Mouse (Mus musculus) heart, postnatal 14 days (tissue): ENCODE results near the gene Zfp385c. TPM values are rescaled to one million over a fixed set of nuclear protein-coding genes. Genes with fewer than 3 reads are reported as not detected.

Experiments used
- DNase-seq, 2 experiments: peaks; one replicate each; pipeline ENCODE4 v3.0.0; 2021 to 2022
- intact Hi-C: fragments of 180-260 bp; cut with DNase I; formaldehyde crosslinking; loops from one replicate; pipeline ENCODE4 v1.15.1; 2025
- long read RNA-seq, 2 experiments: library from polyadenylated mRNA; stranded (forward); transcript quantifications; one replicate each; pipeline ENCODE4 v2.0.0; 2021
- total RNA-seq, 2 experiments: library from RNA; stranded (reverse); gene quantifications; 2 replicates each; pipeline ENCODE4 v1.2.3; 2021

Zfp385c gene
- total RNA-seq: under 1 TPM; 0.10 to 0.29 TPM
- long read RNA-seq, experiment 1, partial matches to known transcripts: 0 of 1 reads
- long read RNA-seq, experiment 1, other reads (novel, unspliced or antisense): 1 of 1 reads
- long read RNA-seq, experiment 2: 0 reads

DNA sequence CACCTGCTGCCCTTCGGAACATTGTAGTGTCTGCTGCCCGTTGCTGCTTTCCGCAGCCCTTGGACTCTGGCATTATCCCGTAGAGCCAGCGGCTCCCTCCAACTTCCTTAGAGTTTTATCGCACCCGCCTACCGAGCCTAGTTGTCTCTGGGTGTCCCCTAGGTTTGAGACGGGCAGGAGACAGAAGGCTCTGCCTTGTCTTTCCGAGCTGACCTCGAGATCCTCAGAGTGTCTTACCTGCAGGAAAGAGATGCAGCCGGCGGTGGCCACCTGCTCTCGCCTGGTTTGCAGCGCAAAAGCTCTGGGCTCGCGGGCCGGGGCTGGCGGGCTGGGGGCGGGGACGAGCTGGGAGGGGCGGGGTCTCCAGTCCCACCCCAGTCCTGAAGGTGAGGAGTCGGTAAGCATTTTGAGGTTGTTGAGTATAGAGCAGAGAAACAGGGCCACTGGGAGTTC is at the start of gene Zfp385c:
TSS of gene Zfp385c (minus strand) at position 292 of the 453 bp plus-strand sequence.
- no peak for DNase-seq
- intact Hi-C loops: no loop called here

DNA sequence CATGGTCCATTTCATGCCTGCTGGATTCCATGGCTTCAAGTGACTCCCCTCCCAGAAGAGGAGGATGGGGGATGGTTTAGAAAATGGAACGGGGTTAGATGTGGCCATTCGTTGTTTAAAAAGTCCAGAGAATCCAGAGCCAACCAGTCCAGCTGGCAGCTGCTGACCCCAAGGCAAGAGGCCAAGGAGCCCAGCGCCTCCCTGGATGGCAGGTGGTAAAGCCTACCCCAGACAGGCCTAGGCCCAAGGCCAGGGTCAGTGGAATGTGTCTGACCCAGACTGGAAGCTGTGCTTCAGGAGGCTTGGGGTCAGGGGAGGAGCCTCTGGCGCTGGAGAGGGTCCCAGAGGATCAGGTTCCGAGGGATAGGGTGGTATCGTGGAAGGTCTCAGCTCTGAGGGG is 49.1 kb upstream of the Zfp385c start:
- DNase-seq: peak; percentile 52 to 73
- intact Hi-C loops: no loop called here

DNA sequence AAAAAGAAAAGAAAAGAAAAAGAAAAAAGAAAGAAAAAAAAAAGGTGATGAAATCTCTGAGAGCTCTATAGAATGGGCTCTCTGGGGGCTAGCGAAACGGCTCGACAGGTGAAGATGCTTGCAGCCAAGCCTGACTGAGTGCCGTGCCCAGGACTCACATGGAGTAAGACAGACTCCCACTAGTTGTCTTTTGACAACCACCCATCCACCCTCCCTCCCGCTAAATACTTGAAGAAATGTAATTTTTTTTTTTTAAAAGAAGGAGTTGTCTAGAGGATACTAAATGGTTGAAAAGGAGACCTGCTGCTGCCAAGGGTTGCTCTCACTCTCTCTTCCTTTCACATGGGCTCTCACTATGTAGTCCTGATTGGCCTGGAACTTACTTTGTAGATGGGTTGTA is 46.5 kb upstream of the Zfp385c start:
- intact Hi-C loops: no loop called here
- DNase-seq: no peak

DNA sequence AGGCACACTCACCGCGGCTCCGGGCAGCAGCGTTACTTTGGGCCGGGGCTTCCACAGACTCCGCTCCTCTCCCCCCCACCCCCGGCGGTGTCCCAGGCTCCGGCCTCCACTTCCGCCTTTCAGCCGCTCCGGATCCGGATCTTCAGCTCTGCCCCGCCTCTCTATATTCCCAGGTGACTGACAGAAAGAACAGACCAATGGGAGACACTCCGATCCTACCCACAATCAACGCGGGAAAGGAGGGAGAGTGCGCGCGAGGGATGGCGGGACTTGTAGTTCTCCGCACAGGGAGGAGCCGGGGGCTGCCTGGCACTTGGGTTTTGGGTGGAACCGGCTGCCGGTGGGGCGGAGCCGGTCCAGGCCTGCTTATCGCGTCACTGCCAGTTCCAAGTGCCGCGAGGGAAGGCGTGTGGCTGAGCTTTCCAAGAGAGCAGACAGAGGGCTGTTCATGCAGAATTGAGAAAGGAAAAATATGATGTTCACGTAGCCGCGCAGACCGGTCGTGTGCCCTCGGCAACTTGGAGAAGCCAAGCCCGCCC is 45.9 kb upstream of the Zfp385c start, which contains the start of gene Rab5c:
TSS of gene Rab5c (minus strand) at position 150 of the 539 bp plus-strand sequence.
- intact Hi-C loops: no loop called here

DNA sequence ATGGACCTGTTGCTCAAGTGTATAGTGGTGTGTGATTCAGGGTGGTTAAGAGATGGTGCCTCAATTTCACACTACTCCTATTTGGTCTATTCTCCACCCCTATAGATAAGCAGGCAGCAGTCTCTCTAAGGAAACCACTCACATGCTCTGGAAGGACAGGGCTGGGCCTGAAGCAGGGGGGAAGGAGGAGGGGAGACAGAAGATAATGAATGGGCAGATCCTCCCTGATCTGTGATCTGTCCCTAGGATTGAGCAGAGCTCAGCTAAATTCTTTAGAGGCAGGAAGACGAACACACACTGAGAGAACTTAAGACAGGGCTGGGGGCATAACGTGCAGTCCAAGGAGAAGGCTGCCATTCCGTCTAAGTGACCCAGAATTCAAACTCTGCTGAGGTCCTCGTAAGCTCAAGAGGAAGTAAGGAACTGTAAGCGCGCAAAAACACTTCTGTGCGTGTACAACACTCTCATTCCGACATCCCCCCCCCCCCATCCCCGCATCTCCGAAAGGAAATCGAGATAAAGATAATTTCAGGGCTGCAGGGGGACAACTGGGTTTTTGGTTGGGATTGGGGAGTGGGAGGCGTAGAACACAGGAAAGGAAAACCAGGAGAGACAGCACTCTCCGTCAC is 45.0 kb upstream of the Zfp385c start:
- intact Hi-C loops: no loop called here

More for the DNA sequence above, 45.9 kb upstream of the Zfp385c start, which contains the start of gene Rab5c:
- DNase-seq: peak; percentile 97 to 98

DNA sequence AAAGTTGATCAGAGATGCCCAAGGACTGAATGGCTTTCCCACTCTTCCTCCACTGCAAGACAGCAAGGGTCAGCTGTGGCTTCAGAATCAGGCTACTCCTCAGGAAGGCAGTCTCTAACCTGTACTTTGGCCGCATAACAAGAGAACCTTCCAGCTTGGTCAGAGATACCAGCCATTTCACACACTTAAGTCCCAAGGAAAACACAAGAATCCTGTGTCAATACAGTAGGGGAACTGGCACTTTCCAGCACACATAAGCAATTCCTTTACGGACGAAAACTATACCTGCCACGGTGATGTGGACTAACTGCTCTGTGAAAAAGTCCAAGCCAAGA is 44.5 kb upstream of the Zfp385c start:
- intact Hi-C loops: no loop called here
- DNase-seq: no peak

More for the DNA sequence above, 45.0 kb upstream of the Zfp385c start:
- no peak for DNase-seq

DNA sequence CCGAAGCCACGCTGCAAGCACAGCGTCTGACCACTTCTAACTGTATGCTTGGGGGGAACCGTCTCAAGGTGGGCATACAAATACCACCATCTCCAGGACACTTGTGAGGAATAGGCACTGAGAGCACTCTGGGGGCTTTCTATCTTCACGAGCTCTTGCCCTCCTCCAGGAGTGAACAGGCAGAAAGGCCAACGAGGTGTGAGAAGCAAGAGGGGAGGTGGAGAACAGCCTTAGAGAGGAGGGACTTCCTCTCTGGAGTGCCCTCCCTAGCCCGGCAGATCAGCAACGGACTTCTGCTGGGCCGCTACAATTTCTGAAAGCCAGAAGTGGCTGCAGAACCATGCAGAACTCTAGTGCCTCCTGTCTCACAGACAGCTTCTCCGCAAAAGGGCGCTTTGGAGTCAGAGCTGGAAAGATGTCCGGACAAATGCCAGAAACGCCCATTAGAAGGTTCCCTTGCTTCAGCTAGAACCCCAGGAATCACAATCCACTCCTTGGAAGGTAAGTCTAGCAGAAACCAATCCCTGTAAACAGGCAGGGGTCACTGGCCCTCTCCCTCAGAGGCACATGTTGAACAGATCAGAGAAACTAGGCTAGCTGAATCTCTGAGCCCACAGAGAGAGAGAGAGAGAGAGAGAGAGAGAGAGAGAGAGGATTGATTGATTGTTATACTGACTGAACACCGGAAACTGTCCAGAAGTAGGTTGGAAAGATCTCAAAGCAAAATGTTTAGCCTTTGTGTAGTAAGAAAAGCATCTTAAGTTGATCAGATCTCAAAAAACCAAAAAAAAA is 43.9 kb upstream of the Zfp385c start:
- intact Hi-C loops: no loop called here
- DNase-seq: no peak

DNA sequence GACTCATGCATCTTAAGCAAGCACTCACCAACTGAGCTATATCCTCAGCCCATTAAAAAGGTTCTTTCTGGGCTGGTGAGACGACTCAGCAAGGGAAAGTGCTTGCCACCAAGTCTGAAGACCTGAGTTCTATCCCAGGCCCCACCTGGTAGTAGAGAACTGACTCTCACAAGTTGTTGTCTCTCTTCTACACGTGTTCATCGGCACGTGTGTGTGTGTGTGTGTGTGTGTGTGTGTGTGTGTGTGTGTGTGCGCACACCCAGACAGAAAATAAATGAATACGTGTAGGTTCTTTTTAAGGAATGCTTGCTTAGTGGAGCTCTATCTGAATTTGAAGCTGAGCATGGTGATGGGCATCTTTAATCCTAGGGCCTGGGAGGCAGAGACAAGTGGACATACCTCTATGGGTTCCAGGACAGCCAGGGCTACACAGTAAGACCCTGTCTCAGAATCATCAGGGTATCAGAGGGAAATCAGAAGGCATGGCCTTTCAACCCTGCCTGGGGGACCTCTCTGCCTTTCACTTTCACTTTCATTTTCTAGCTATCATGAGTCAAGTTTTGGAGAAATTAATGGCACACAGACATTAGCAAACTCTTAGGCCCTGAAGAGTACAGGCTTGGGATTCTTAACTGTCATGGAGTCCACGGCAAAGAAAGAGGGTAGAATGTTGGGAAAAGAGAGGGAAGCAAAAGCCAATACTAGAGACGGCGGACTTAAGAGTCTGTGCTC is 43.0 kb upstream of the Zfp385c start:
- intact Hi-C loops: no loop called here
- no peak for DNase-seq

DNA sequence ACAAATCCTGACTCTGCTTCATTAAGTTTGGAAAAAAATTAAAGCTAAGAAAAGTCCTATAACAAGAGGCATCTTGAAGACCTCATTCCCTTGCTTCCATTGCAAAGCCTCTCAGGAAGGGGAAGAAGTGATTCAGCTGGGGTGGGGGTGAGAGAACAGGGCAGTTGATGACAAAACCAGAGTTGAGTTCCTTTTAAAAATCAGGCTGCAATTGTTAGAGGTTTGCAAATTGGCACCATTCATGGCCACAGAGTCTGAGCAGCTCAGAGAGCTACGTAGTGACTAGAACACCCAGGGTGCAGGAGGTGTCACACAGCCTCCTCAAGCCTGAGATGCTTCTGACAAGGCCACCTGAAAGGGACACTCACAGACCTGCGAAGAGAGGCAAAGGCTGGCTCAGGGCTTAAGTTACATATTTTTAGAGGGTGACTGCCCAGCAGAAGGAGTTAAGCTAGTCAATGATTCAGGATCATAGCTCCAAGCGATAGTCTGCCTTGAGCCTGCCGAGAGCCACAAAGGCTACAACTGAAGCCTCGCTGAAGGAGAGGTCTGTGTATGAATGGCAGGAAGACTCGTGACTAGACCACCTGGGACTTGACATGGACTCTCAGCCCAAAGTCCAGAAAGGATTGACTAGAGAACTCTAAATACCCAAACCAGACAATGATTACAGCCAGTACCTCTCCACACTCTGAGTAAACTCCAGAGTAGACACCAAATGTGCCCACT is 38.4 kb upstream of the Zfp385c start:
- intact Hi-C loops: no loop called here
- no peak for DNase-seq

DNA sequence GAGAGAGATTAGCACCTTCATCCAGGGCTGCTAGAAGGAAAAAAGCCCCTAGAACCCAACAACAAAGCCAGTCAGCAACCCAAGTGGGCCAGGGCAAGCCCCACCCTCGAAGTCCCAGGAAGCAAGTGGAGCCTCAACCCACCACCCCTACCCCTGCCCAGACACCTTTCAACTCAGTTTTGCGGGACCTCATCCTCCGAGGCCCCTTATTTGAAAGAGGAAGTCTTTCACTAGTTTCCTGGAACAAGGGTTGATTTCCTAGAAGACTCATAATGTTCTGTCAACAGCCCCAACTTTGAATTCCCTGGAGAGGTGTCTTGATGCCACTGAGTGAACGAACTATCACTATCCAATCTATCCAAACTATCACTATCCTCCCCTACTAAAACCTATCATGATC is 37.7 kb upstream of the Zfp385c start:
- intact Hi-C loops: no loop called here
- no peak for DNase-seq

DNA sequence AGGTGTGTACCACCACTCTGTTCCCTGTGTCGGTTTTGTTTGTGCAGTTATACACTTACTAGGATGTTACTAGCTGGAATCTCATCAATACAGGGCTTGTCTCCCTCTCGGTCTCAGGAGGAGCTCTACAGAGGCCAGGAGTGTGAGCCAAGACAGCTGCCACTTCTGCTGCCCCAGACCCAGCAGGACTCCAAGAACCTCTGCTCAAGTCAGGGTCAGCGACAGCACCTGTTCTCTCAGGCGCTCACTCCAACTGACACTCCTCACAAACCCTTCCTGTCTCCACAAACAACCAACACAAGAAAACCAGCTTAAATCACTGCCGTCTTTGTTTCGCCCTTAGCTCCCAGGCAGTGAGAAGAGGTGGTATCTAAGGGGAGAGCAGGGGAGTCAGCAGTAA is 36.3 kb upstream of the Zfp385c start:
- intact Hi-C loops: no loop called here
- DNase-seq: no peak

DNA sequence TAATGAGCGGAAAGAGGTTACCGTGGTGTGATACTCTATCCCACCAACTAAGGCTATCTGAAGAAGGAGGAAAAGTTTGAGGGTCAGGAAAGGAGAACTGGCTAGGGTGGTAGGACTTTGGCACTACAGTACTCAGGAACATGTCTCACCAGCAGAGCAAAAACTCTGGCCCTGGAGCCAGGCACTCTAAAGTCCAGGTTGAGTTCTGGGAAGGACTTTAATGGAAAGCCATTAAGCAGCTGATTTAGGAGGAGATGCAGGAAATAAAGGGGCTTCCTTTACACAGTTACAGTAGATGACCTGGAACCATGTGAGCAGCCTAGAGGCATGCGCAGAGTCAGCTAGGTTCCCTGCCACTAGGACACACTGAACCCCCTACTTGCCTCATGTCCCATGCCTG is 34.9 kb upstream of the Zfp385c start:
- intact Hi-C loops: no loop called here

DNA sequence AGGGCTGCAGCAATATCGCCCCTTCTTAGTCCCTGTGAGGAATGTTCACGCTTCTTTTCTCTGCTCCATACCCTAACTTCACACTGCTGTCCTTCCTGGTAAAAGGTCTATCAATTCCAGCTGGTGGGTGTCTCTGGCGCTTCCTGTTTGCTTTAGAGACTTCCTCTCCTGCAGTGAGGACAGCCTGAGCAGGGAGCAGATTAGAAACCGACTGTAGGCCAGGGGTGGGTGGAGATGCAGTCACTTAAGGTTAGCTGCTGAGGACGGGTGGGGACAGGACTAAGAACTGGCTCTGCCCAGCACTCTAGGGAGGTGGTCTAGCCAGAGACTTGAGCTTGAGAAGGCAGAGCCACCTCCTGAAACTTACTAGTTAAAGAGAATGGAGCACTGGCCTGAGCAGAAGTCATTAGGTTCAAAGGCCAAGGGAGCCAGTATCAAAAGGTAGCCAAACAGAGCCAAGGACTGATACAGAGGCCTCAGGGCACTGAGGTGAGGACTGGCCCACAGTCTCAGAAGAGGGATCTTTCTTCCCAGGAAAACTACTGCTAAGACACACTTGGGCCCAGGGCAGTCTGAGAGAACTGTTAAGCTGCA is 32.8 kb upstream of the Zfp385c start:
- intact Hi-C loops: no loop called here
- DNase-seq: peak; percentile 38 to 47

More for the DNA sequence above, 34.9 kb upstream of the Zfp385c start:
- no peak for DNase-seq

DNA sequence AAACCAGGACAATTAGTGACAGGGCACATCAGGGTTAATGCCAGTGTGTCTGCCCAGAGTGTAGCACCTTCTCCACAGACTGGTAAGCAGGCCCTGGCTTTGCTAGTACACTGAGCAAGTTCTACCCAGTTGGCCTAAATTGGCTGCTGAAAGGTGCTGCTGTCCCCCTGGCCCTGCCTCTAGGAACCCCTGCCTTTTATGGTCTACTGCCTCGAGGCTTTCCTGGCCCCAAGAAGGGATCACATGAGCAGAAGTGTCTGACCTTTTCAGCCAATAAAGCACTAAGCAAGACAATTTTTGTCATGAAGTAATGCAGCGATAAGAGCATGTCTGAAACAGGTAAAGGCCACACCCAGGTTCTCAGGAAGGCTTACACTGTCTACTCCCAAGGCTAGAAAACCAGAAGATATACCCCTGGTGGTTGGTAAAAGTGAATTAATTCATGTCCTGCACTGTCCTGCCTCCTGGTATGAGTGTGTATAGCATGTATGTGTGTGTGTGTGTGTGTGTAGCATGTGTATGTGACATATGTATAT is 30.3 kb upstream of the Zfp385c start:
- no peak for DNase-seq
- intact Hi-C loops: no loop called here

DNA sequence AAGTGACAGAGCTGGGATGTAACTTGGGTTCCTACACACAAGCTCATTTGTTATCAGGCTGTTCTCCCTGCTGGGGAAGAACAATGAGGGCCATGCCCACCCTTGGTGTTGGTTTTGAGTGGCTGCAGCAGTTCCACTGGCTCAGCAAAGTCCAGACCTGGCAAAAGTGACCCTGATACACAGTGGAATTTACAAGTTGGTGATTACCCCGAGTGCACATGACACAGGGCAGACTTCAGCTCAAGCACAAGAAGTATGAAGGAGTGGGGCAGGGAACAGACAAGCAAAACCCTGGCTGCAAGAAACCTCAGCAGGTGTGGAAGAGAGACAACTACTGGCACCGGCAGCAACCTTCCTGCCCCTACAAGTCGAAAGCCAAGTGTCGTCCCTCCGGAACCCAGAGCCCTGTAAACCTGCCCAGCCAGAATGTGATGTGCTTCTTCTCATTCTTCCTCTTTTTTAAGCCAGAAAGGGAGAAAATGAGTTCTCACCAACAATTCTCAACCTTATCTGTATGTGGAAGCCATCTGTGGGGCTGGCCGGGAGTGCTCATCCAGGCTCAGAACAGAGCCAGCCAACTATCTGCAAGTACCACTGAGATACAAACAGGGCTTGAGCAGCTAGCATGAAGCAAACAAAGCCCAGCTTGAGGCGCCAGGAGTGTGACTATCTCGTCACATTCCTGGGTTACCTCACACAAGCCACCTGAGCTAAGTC is 29.7 kb upstream of the Zfp385c start:
- intact Hi-C loops: no loop called here

DNA sequence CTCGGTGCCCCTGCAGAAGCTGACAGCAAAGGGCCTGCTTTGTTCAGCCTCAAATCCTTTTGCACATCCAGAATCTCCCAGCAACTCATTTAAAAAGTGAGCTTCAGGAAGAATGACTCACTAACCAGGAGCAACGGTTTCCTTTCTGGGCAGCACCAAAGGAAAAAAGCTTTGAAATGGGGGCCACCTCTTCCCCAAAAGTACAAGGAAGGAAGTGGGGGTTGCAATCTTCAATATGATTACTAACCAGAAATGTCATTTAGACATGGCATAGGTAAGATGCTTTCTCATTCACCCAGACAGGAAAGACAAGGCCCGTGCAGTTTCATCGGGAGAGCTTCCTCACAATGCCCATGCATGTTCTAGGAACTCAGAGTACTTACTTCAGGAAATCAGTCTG is 29.0 kb upstream of the Zfp385c start:
- intact Hi-C loops: no loop called here

More for the DNA sequence above, 29.7 kb upstream of the Zfp385c start:
- DNase-seq: no peak

DNA sequence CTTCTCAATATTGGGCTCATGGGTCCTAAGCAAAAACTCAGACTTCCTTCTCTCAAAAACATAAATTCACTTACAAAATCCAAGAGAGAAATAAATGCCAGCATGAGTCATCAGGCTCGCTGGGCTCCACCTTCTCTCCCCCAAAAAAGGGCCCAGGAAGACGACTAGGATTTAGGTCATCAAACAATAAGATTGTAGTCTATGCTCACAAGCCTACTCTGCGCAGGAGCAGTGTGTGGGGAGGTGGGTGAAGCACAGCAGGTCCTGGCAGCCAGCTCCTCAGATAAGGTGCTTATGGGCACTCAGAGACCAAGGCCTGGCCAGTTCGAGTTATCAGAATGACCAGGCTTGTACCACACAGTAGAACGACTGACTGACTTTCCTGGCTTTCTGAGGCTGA is 28.1 kb upstream of the Zfp385c start:
- intact Hi-C loops: no loop called here
- DNase-seq: peak in 1 of 2 experiments; percentile 41

More for the DNA sequence above, 29.0 kb upstream of the Zfp385c start:
- DNase-seq: no peak

DNA sequence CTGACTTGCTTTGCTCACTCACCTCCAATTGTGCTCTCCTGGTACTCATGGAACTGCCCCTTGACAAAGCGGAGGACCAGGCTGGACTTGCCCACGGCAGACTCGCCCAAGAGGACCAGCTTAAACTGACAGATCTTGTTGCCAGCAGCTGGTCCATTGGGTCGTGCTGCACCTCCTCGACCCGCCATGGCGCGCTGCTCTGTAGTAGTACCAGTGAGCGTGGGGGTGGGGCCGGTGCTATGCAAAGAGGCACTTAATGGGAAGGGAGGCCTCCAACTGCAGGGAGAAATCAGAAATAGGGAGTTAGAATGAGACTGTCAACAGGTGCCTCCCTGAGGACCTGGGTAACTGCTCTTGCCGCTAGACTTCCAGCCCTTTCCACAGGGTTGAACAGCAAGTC is 27.6 kb upstream of the Zfp385c start:
- intact Hi-C loops: no loop called here
- DNase-seq: no peak

DNA sequence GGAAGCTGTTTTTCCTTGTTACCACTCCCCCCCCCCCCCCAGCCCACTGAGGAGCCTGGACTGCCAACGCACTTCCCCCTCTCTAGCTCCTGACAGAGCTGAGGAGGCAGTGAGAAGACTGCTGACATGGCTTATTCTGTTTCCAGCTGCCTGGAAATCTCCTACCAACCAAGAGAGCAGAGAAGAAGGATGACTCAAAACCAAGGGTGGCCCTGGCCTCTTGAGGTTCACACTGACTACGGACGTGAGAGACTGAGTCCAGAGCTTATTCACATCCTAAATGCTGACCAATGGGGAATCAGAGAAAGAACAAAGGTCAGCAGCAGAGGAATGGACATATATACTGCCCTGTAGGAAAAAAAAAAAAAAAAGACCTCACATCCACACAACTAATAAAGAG is 27.1 kb upstream of the Zfp385c start:
- intact Hi-C loops: no loop called here
- no peak for DNase-seq
